Mouse (Mus musculus) cerebellum, adult (tissue): ENCODE measurements around the gene Mars.

Source experiments
- ATAC-seq: cut with Nextera tagmentation; 2 replicates; pipeline ENCODE4 v1.9.2; 2017; ENCODE audit warnings: mild to moderate bottlenecking, moderate library complexity, mixed read lengths; ENCODE audit not compliant: insufficient number of reproducible peaks, low FRiP score, low TSS enrichment

The Mars gene

GRCm38 (mm10) chr10:127266112-127267091 is 45.2 kb downstream of the Mars start, which contains the start of gene Dctn2:
Dctn2 (plus strand) TSS chr10:127266368.
- peak; percentile 88 for ATAC-seq

- no peak for ATAC-seq
These were observed 45.9 kb downstream of the Mars start for GRCm38 (mm10) chr10:127265727-127266111.

- ATAC-seq = no peak
These were observed 46.6 kb downstream of the Mars start for GRCm38 (mm10) chr10:127264971-127265370.

GRCm38 (mm10) chr10:127264336-127264735 is 47.2 kb downstream of the Mars start:
- no peak for ATAC-seq

GRCm38 (mm10) chr10:127263631-127264030 is 48.0 kb downstream of the Mars start:
- ATAC-seq = no peak

GRCm38 (mm10) chr10:127262548-127263398 is 48.8 kb downstream of the Mars start, which contains the start of gene Kif5a:
Kif5a (minus strand) TSS chr10:127263348.
- no peak; the same call in 1 of the 2 replicates for ATAC-seq

- ATAC-seq = no peak
These were observed 49.7 kb downstream of the Mars start for GRCm38 (mm10) chr10:127261706-127262547.

- ATAC-seq = no peak
These were observed 53.1 kb downstream of the Mars start for GRCm38 (mm10) chr10:127258489-127258888.

GRCm38 (mm10) chr10:127257790-127258189 is 53.8 kb downstream of the Mars start:
- no peak for ATAC-seq

- ATAC-seq = no peak
These were observed 55.8 kb downstream of the Mars start for GRCm38 (mm10) chr10:127255625-127256345.

- no peak for ATAC-seq
These were observed 60.8 kb downstream of the Mars start for GRCm38 (mm10) chr10:127250810-127251209.
